Mouse (Mus musculus) telencephalon, adult 2 months (tissue): Measurements from ENCODE around the gene Zscan10.

ENCODE experiments used
- DNase-seq: peaks from one replicate; pipeline ENCODE4 v3.0.0-alpha.2; 2011; ENCODE audit warnings: low read depth, low spot score

Gene Zscan10

GRCm38 (mm10) chr17:23651363-23651762 lies 50.7 kb downstream of the Zscan10 start:
- DNase-seq = no peak

- no peak for DNase-seq
Measured at GRCm38 (mm10) chr17:23653324-23653723, 52.7 kb downstream of the Zscan10 start.

- no peak for DNase-seq
Measured at GRCm38 (mm10) chr17:23654001-23654400, 53.3 kb downstream of the Zscan10 start.

DNA sequence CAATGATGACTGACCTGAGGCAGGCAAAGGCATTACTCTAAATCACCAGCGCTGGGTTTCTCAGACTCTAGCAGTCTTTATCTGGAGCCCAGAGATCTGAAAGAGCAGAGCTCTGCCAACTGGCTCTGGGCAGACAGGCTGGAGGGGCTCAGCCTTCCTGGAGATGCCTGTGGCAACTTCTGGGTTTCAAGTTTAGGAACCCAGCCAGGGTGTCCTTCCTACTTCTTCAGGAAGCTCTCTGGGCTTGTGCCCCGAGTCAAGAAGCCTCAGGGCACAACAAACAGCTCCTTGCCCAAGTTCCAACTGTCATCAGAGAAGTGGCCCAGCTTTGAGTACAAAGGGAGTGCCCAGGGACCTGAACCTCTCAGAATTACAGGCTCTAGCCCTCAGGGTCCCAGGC lies 53.8 kb downstream of the Zscan10 start:
- no peak for DNase-seq

GRCm38 (mm10) chr17:23658450-23658849 lies 57.8 kb downstream of the Zscan10 start:
- DNase-seq = no peak

- DNase-seq = no peak
Measured at GRCm38 (mm10) chr17:23660117-23660875, 59.6 kb downstream of the Zscan10 start, which contains the start of gene Bicdl2. Bicdl2 (plus strand) TSS chr17:23660506.
